14 mouse cellular contexts compared by ENCODE assay signal in genomic region chr4:93540588-93540987, GRCm38 (mm10).
DNase-seq lines count a peak whose midpoint lies in the region; ATAC-seq lines count a peak whose summit lies in the region.
"Had no signal": no experiment of that assay in that cellular context is flagged by ENCODE, and none has a peak within 500 bp of the region (broad histone marks: within the 10 kb centered on the region; RNA-seq: fewer than 3 reads in every experiment).

No protein-coding gene starts in this region.

- H3K27me3 ChIP-seq in kidney, embryonic 14.5 days (ENCODE audit: control insufficient read depth, insufficient read depth, low read length), result no peaks in the 10 kb centered on the region
- H3K27me3 ChIP-seq: embryonic facial prominence, embryonic 12.5 days; forebrain, embryonic 13.5 days had no signal

- H3K4me1 ChIP-seq in kidney, embryonic 14.5 days (ENCODE audit: control insufficient read depth, insufficient read depth, low read length), result no peaks in the 10 kb centered on the region
- H3K4me1 ChIP-seq: embryonic facial prominence, embryonic 12.5 days; forebrain, embryonic 13.5 days had no signal

- no peak overlapping the region for H3K27ac ChIP-seq in kidney, embryonic 14.5 days (ENCODE audit: low read depth, low read length)
- H3K27ac ChIP-seq: embryonic facial prominence, embryonic 12.5 days; forebrain, embryonic 13.5 days had no signal

- 16% methylated on average over 4 of the region's 4 CpGs for WGBS in kidney, embryonic 14.5 days

- no peak overlapping the region for H3K4me3 ChIP-seq in kidney, embryonic 14.5 days (ENCODE audit: low read length)
- H3K4me3 ChIP-seq: embryonic facial prominence, embryonic 12.5 days; forebrain, embryonic 13.5 days had no signal

- no peak overlapping the region for H3K4me2 ChIP-seq in kidney, embryonic 14.5 days (replicated peaks; ENCODE audit: low read depth, low read length)
- H3K4me2 ChIP-seq: embryonic facial prominence, embryonic 12.5 days; forebrain, embryonic 13.5 days had no signal

- peak; percentile 77 for ATAC-seq in kidney, embryonic 14.5 days (ENCODE audit: low FRiP score, low TSS enrichment)
- ATAC-seq: forebrain, embryonic 13.5 days; lung, postnatal 0 days had no signal

- H3K36me3 ChIP-seq in kidney, embryonic 14.5 days (ENCODE audit: control insufficient read depth, insufficient read depth, low read length), result no peaks in the 10 kb centered on the region
- H3K36me3 ChIP-seq: embryonic facial prominence, embryonic 12.5 days had no signal

- intact Hi-C loops in left cerebral cortex, postnatal 36 days (cut with DNase I), result no loop called here

- H3K9me3 ChIP-seq in kidney, embryonic 14.5 days (ENCODE audit: control insufficient read depth, low read length), result no peaks in the 10 kb centered on the region
- H3K9me3 ChIP-seq: embryonic facial prominence, embryonic 12.5 days; forebrain, embryonic 13.5 days had no signal

- no peak overlapping the region for H3K9ac ChIP-seq in kidney, embryonic 14.5 days (ENCODE audit: low read depth, low read length)
- H3K9ac ChIP-seq: embryonic facial prominence, embryonic 12.5 days; forebrain, embryonic 13.5 days had no signal

- no peak for DNase-seq in kidney, adult 11 months
- peak; percentile 95 for DNase-seq in MEL-GATA-1-ER (ENCODE audit: extremely low read depth, low read depth)
- DNase-seq in liver, result peak; percentile 40
- peak; percentile 4 for DNase-seq in mesoderm, embryonic 11.5 days (ENCODE audit: low read depth, low spot score)
- no peak for DNase-seq in layer of hippocampus, adult 11-12 months (ENCODE audit: low spot score)
- DNase-seq in thymus, postnatal 14 days, result no peak
- DNase-seq in left cerebral cortex, postnatal 36 days (ENCODE audit: low spot score in 2 of 2), result no peak
- DNase-seq: cerebellum, adult 9-11 months; heart, adult 18-20 months; heart, postnatal 10 days had no signal

Comparison
In these comparisons a context has a peak if more than half of its experiments do, and no peak if none do; other contexts are left out.
1. DNase-seq: peak in MEL-GATA-1-ER (single experiment), liver (single experiment) and mesoderm, embryonic 11.5 days (single experiment); none in kidney, adult 11 months (single experiment), layer of hippocampus, adult 11-12 months (single experiment), thymus, postnatal 14 days (single experiment) and left cerebral cortex, postnatal 36 days (0 of 2).